Mouse (Mus musculus) neural tube, embryonic 15.5 days (tissue): ENCODE measurements at regions not wholly inside any gene's neighbourhood (a gene's known extent, or its start where the extent isn't known, plus 50 kb on each side); places are given as distances from the start of the nearest gene placed in this dataset.

Experiments used
- ATAC-seq: fragments of 200-750 bp; cut with Nextera tagmentation; 2 replicates; pipeline ENCODE4 v1.8.0; 2017; ENCODE audit warnings: mild to moderate bottlenecking, moderate TSS enrichment, moderate library complexity; ENCODE audit not compliant: low FRiP score
- H3K27ac ChIP-seq: fragments of 300-500 bp; sonication (generic); replicated peaks from 2 replicates; pipeline ENCODE4 v1.5.1; 2015; ENCODE audit warnings: mild to moderate bottlenecking, inconsistent platforms
- H3K27me3 ChIP-seq: fragments of 300-500 bp; sonication (generic); replicated peaks from 2 replicates; pipeline ENCODE4 v1.6.1; 2015; ENCODE audit warnings: inconsistent platforms
- H3K36me3 ChIP-seq: fragments of 300-500 bp; sonication (generic); 2 replicates; pipeline ENCODE4 v1.6.1; 2015; ENCODE audit warnings: inconsistent platforms
- H3K4me1 ChIP-seq: fragments of 300-500 bp; sonication (generic); 2 replicates; pipeline ENCODE4 v1.6.1; 2015; ENCODE audit warnings: inconsistent platforms
- H3K4me2 ChIP-seq: fragments of 300-500 bp; sonication (generic); 2 replicates; pipeline ENCODE4 v1.6.1; 2015; ENCODE audit warnings: inconsistent platforms, mild to moderate bottlenecking, moderate library complexity
- H3K4me3 ChIP-seq: fragments of 300-500 bp; sonication (generic); replicated peaks from 2 replicates; pipeline ENCODE4 v1.5.1; 2015; ENCODE audit warnings: mild to moderate bottlenecking, inconsistent platforms
- H3K9ac ChIP-seq: fragments of 300-500 bp; sonication (generic); replicated peaks from 2 replicates; pipeline ENCODE4 v1.6.1; 2015; ENCODE audit warnings: mild to moderate bottlenecking, inconsistent platforms
- H3K9me3 ChIP-seq: fragments of 300-500 bp; sonication (generic); replicated peaks from 2 replicates; pipeline ENCODE4 v1.6.1; 2016; ENCODE audit warnings: inconsistent platforms
- WGBS: fragments of 180-500 bp; shearing (Covaris S2); methylation state at CpG from one replicate; pipeline ENCODE4 v1.1.7; 2015; ENCODE audit warnings: mixed read lengths; 5-methylcytosine and 5-hydroxymethylcytosine counted together

- Histone ChIP-seq H3K27me3 (no peaks in the 10 kb centered on the region; the same call in 1 of the 2 replicates), H3K4me3 (no peak overlapping the region), H3K27ac (no peak overlapping the region), H3K4me2 (no peak overlapping the region), H3K9me3 (no peaks in the 10 kb centered on the region), H3K36me3 (no peaks in the 10 kb centered on the region), H3K4me1 (peaks cover 8% of the 10 kb centered on the region; the same call in 1 of the 2 replicates), H3K9ac (no peak overlapping the region)
- ATAC-seq, result no peak
- 39% methylated on average over 17 of the region's 17 CpGs for WGBS
Observed at GRCm38 (mm10) chr9:43679331-43679730, 64.5 kb upstream of the Nectin1 start.

- no peaks in the 10 kb centered on the region for H3K9me3 ChIP-seq
- no peak overlapping the region for H3K4me2 ChIP-seq
- H3K36me3 ChIP-seq, result no peaks in the 10 kb centered on the region
- no peak overlapping the region for H3K27ac ChIP-seq
- H3K9ac ChIP-seq, result no peak overlapping the region
- WGBS, result 66% methylated on average over 3 of the region's 3 CpGs
- ATAC-seq, result no peak
- H3K4me3 ChIP-seq, result no peak overlapping the region
- peaks cover 8% of the 10 kb centered on the region; the same call in 1 of the 2 replicates for H3K4me1 ChIP-seq
- H3K27me3 ChIP-seq, result no peaks in the 10 kb centered on the region; the same call in 1 of the 2 replicates
Observed at GRCm38 (mm10) chr9:43681317-43681716, 62.5 kb upstream of the Nectin1 start.

- H3K27ac ChIP-seq, result no peak overlapping the region
- H3K27me3 ChIP-seq, result no peaks in the 10 kb centered on the region; the same call in 1 of the 2 replicates
- H3K4me2 ChIP-seq, result no peak overlapping the region
- H3K36me3 ChIP-seq, result no peaks in the 10 kb centered on the region
- no peak overlapping the region for H3K9ac ChIP-seq
- no peak for ATAC-seq
- 81% methylated on average over 5 of the region's 5 CpGs for WGBS
- no peaks in the 10 kb centered on the region for H3K9me3 ChIP-seq
- no peak overlapping the region for H3K4me3 ChIP-seq
- H3K4me1 ChIP-seq, result peaks cover 8% of the 10 kb centered on the region; the same call in 1 of the 2 replicates
Observed at GRCm38 (mm10) chr9:43682102-43682501, 61.7 kb upstream of the Nectin1 start.

- H3K4me3 ChIP-seq, result no peak overlapping the region
- no peaks in the 10 kb centered on the region for H3K9me3 ChIP-seq
Observed at GRCm38 (mm10) chr9:43684596-43684995, 59.2 kb upstream of the Nectin1 start.

GRCm38 (mm10) chr9:43692015-43692414, 51.8 kb upstream of the Nectin1 start:
- Histone ChIP-seq H3K9me3 (no peaks in the 10 kb centered on the region), H3K9ac (no peak overlapping the region), H3K4me2 (no peak overlapping the region), H3K27me3 (no peaks in the 10 kb centered on the region), H3K27ac (no peak overlapping the region), H3K4me3 (no peak overlapping the region), H3K4me1 (no peaks in the 10 kb centered on the region), H3K36me3 (no peaks in the 10 kb centered on the region)
- no peak for ATAC-seq
- 81% methylated on average over 1 of the region's 1 CpGs for WGBS

More at GRCm38 (mm10) chr9:43684596-43684995, 59.2 kb upstream of the Nectin1 start:
- Histone ChIP-seq H3K36me3 (no peaks in the 10 kb centered on the region), H3K27me3 (no peaks in the 10 kb centered on the region), H3K4me2 (no peak overlapping the region), H3K4me1 (no peaks in the 10 kb centered on the region), H3K9ac (no peak overlapping the region), H3K27ac (no peak overlapping the region)
- WGBS, result 82% methylated on average over 5 of the region's 5 CpGs
- no peak for ATAC-seq

- H3K9me3 ChIP-seq, result no peaks in the 10 kb centered on the region
- H3K27ac ChIP-seq, result no peak overlapping the region
- H3K4me1 ChIP-seq, result no peaks in the 10 kb centered on the region
- H3K4me3 ChIP-seq, result no peak overlapping the region
- WGBS, result 88% methylated on average over 10 of the region's 10 CpGs
- no peak overlapping the region for H3K4me2 ChIP-seq
- no peaks in the 10 kb centered on the region for H3K27me3 ChIP-seq
- no peak for ATAC-seq
- no peak overlapping the region for H3K9ac ChIP-seq
- no peaks in the 10 kb centered on the region for H3K36me3 ChIP-seq
Observed at GRCm38 (mm10) chr9:43692538-43692937, 51.2 kb upstream of the Nectin1 start.
